Mouse (Mus musculus) limb, embryonic 11.5 days (tissue): ENCODE measurements at regions not wholly inside any gene's neighbourhood (a gene's known extent, or its start where the extent isn't known, plus 50 kb on each side); places are given as distances from the start of the nearest gene placed in this dataset.

ENCODE experiments used
- ATAC-seq: fragments of 200-750 bp; cut with Nextera tagmentation; 2 replicates; pipeline ENCODE4 v1.8.0; 2017; ENCODE audit warnings: low read depth; ENCODE audit not compliant: insufficient number of reproducible peaks, low FRiP score, low TSS enrichment
- DNase-seq: peaks from one replicate; pipeline ENCODE4 v3.0.0-alpha.2; 2015; ENCODE audit warnings: low spot score
- H3K27ac ChIP-seq: fragments of 300-500 bp; sonication (generic); replicated peaks from 2 replicates; pipeline ENCODE4 v1.5.1; 2014; ENCODE audit warnings: low read depth, mild to moderate bottlenecking, low read length
- H3K27me3 ChIP-seq: fragments of 300-500 bp; sonication (generic); 2 replicates; pipeline ENCODE4 v1.6.1; 2014; ENCODE audit warnings: mild to moderate bottlenecking, low read length, mixed read lengths; ENCODE audit not compliant: control insufficient read depth, insufficient read depth
- H3K36me3 ChIP-seq: fragments of 300-500 bp; sonication (generic); 2 replicates; pipeline ENCODE4 v1.6.1; 2014; ENCODE audit warnings: mild to moderate bottlenecking, low read length, moderate library complexity, mixed read lengths; ENCODE audit not compliant: control insufficient read depth, insufficient read depth
- H3K4me1 ChIP-seq: fragments of 300-500 bp; sonication (generic); 2 replicates; pipeline ENCODE4 v1.6.1; 2014; ENCODE audit warnings: low read length, mixed read lengths; ENCODE audit not compliant: control insufficient read depth, insufficient read depth
- H3K4me2 ChIP-seq: fragments of 300-500 bp; sonication (generic); 2 replicates; pipeline ENCODE4 v1.6.1; 2014; ENCODE audit warnings: low read depth, mild to moderate bottlenecking, moderate library complexity; ENCODE audit not compliant: severe bottlenecking
- H3K4me3 ChIP-seq: fragments of 300-500 bp; sonication (generic); 2 replicates; pipeline ENCODE4 v1.5.1; 2014; ENCODE audit warnings: low read depth, low read length
- H3K9ac ChIP-seq: fragments of 300-500 bp; sonication (generic); 2 replicates; pipeline ENCODE4 v1.6.1; 2014; ENCODE audit warnings: mild to moderate bottlenecking, low read length
- H3K9me3 ChIP-seq: fragments of 300-500 bp; sonication (generic); 2 replicates; pipeline ENCODE4 v1.6.1; 2016; ENCODE audit warnings: low read length; ENCODE audit not compliant: control insufficient read depth
- WGBS: fragments of 180-500 bp; shearing (Covaris S2); extraction: QIAGEN DNeasy Blood & Tissue Kit; methylation state at CpG from one replicate; pipeline ENCODE4 v1.1.7; 2014; 5-methylcytosine and 5-hydroxymethylcytosine counted together

GRCm38 (mm10) chr10:84212096-84212785 is 228.2 kb downstream of the Nuak1 start:
- 56% methylated on average over 5 of the region's 5 CpGs for WGBS
- no peak for ATAC-seq
- H3K27me3 ChIP-seq: no peaks in the 10 kb centered on the region

GRCm38 (mm10) chr10:84214812-84215211 is 225.6 kb downstream of the Nuak1 start:
- ATAC-seq (no peak), DNase-seq (no peak)
- H3K4me1 ChIP-seq: no peaks in the 10 kb centered on the region
- H3K4me3 ChIP-seq: no peak overlapping the region
- H3K4me2 ChIP-seq: no peak overlapping the region
- no peak overlapping the region for H3K9ac ChIP-seq
- H3K36me3 ChIP-seq: no peaks in the 10 kb centered on the region
- no peak overlapping the region for H3K27ac ChIP-seq
- H3K27me3 ChIP-seq: no peaks in the 10 kb centered on the region
- H3K9me3 ChIP-seq: no peaks in the 10 kb centered on the region

More at GRCm38 (mm10) chr10:84212096-84212785, 228.2 kb downstream of the Nuak1 start:
- H3K4me3 ChIP-seq: no peak overlapping the region
- H3K27ac ChIP-seq: no peak overlapping the region
- no peaks in the 10 kb centered on the region for H3K36me3 ChIP-seq
- H3K4me1 ChIP-seq: no peaks in the 10 kb centered on the region
- no peaks in the 10 kb centered on the region for H3K9me3 ChIP-seq
- DNase-seq: no peak
- no peak overlapping the region for H3K4me2 ChIP-seq
- no peak overlapping the region for H3K9ac ChIP-seq

GRCm38 (mm10) chr10:84229224-84229921 is 211.0 kb downstream of the Nuak1 start:
- DNase-seq: no peak
- no peak overlapping the region for H3K9ac ChIP-seq
- no peaks in the 10 kb centered on the region for H3K4me1 ChIP-seq
- H3K36me3 ChIP-seq: no peaks in the 10 kb centered on the region
- H3K4me2 ChIP-seq: no peak overlapping the region
- ATAC-seq: no peak
- no peak overlapping the region for H3K4me3 ChIP-seq
- WGBS: 83% methylated on average over 7 of the region's 7 CpGs
- H3K9me3 ChIP-seq: no peaks in the 10 kb centered on the region
- H3K27me3 ChIP-seq: no peaks in the 10 kb centered on the region
- H3K27ac ChIP-seq: no peak overlapping the region

GRCm38 (mm10) chr10:84230011-84230781 is 210.2 kb downstream of the Nuak1 start:
- no peaks in the 10 kb centered on the region for H3K36me3 ChIP-seq
- WGBS: 90% methylated on average over 18 of the region's 18 CpGs
- H3K4me1 ChIP-seq: no peaks in the 10 kb centered on the region
- DNase-seq: no peak
- H3K4me2 ChIP-seq: no peak overlapping the region
- no peak for ATAC-seq
- H3K27me3 ChIP-seq: no peaks in the 10 kb centered on the region
- H3K27ac ChIP-seq: no peak overlapping the region
- H3K9ac ChIP-seq: no peak overlapping the region
- H3K4me3 ChIP-seq: no peak overlapping the region
- no peaks in the 10 kb centered on the region for H3K9me3 ChIP-seq

- Histone ChIP-seq H3K4me1 (no peaks in the 10 kb centered on the region), H3K36me3 (no peaks in the 10 kb centered on the region), H3K4me3 (no peak overlapping the region), H3K27me3 (no peaks in the 10 kb centered on the region), H3K9ac (no peak overlapping the region), H3K9me3 (no peaks in the 10 kb centered on the region), H3K27ac (no peak overlapping the region), H3K4me2 (no peak overlapping the region)
- DNase-seq (no peak), ATAC-seq (no peak)
- 91% methylated on average over 6 of the region's 6 CpGs for WGBS
These were observed 205.4 kb downstream of the Nuak1 start for GRCm38 (mm10) chr10:84235006-84235405.

GRCm38 (mm10) chr10:84236236-84236635 is 204.2 kb downstream of the Nuak1 start:
- Histone ChIP-seq H3K27ac (no peak overlapping the region), H3K27me3 (no peaks in the 10 kb centered on the region), H3K36me3 (no peaks in the 10 kb centered on the region), H3K4me3 (no peak overlapping the region), H3K4me1 (no peaks in the 10 kb centered on the region), H3K9me3 (no peaks in the 10 kb centered on the region; the same call in 1 of the 2 replicates), H3K9ac (no peak overlapping the region), H3K4me2 (no peak overlapping the region)
- 76% methylated on average over 2 of the region's 2 CpGs for WGBS
- ATAC-seq: no peak
- no peak for DNase-seq

GRCm38 (mm10) chr10:84238279-84238963 is 202.0 kb downstream of the Nuak1 start:
- Histone ChIP-seq H3K4me3 (no peak overlapping the region), H3K36me3 (no peaks in the 10 kb centered on the region), H3K27me3 (no peaks in the 10 kb centered on the region), H3K4me2 (no peak overlapping the region), H3K9ac (no peak overlapping the region), H3K9me3 (no peaks in the 10 kb centered on the region; the same call in 1 of the 2 replicates), H3K27ac (no peak overlapping the region), H3K4me1 (no peaks in the 10 kb centered on the region)
- 75% methylated on average over 18 of the region's 18 CpGs for WGBS
- DNase-seq: no peak
- ATAC-seq: no peak

GRCm38 (mm10) chr10:84243283-84243682 is 197.1 kb downstream of the Nuak1 start:
- DNase-seq (no peak), ATAC-seq (no peak)
- Histone ChIP-seq H3K27me3 (no peaks in the 10 kb centered on the region), H3K9me3 (no peaks in the 10 kb centered on the region; the same call in 1 of the 2 replicates), H3K27ac (no peak overlapping the region), H3K4me2 (no peak overlapping the region), H3K4me3 (no peak overlapping the region), H3K9ac (no peak overlapping the region), H3K4me1 (no peaks in the 10 kb centered on the region), H3K36me3 (no peaks in the 10 kb centered on the region)
- 90% methylated on average over 5 of the region's 5 CpGs for WGBS
